Mouse (Mus musculus) E14TG2a.4 (cell line): ENCODE data around the gene Slc36a3.

ENCODE experiments used
- H3K27me3 ChIP-seq: 2 replicates; pipeline ENCODE4 v1.6.1; 2014; ENCODE audit warnings: low read length, control low read depth; ENCODE audit not compliant: insufficient read depth
- H3K36me3 ChIP-seq: 2 replicates; pipeline ENCODE4 v1.6.1; 2014; ENCODE audit warnings: low read length, control low read depth; ENCODE audit not compliant: insufficient read depth
- H3K4me1 ChIP-seq: replicated peaks from 2 replicates; pipeline ENCODE4 v1.6.1; 2014; ENCODE audit warnings: low read depth, low read length, control low read depth
- H3K4me3 ChIP-seq: replicated peaks from 2 replicates; pipeline ENCODE4 v1.5.1; 2014; ENCODE audit warnings: mild to moderate bottlenecking, low read length
- H3K9me3 ChIP-seq: 2 replicates; pipeline ENCODE4 v1.6.1; 2014; ENCODE audit warnings: low read length, control low read depth
- CTCF ChIP-seq: conservative IDR thresholded peaks from 2 replicates; pipeline ENCODE4 v1.5.1; 2014; ENCODE audit warnings: low read length
- NANOG ChIP-seq: IDR thresholded peaks from 2 replicates; pipeline ENCODE4 v1.6.1; 2014; ENCODE audit warnings: borderline replicate concordance, low read length, mixed read lengths
- POU5F1 ChIP-seq: IDR thresholded peaks from 2 replicates; pipeline ENCODE4 v1.6.1; 2014; ENCODE audit warnings: low read length, borderline replicate concordance

Gene Slc36a3

DNA sequence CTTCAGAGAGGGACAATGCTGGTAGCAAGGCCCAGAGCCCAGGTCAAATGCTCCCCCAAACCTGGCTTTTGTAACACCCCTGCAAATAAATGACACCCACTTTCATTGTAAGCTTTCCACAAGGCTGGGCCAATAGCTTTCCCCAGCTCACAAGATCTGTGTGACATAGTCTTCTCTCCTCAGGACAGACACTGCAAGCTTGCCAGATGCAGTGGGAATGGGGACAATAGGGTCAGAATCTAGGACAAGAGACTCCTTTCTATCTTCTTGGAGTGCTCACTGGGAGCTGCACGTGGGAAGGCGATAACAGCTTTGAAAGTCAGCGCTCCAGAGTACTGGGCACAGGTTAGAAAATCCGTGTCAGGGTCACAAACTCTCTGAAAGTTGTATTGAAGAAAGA lies 72.3 kb downstream of the Slc36a3 start:
- H3K4me1 ChIP-seq = peaks cover 15% of the 10 kb centered on the region
- TF ChIP-seq POU5F1 (no peak), CTCF (no peak), NANOG (no peak)
- no peaks in the 10 kb centered on the region for H3K9me3 ChIP-seq

DNA sequence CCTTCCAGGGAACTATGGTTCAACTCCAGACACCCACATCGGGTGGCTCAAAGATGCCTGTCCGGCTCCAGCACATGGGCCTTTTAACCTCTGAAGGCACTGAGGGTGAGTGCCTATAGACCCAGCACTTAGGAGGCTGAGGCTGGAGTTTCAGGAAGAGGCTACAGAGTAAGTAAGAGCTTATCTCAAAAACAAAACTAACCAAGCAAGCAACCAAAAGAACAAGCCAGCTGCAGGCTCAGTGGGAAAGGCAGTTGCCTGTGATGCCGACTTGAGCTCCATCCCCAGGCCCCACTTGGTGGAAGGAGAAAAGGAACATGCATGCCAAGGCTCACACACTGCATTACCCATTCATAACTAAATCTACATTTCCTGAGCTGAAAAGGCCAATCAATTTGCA lies 73.0 kb downstream of the Slc36a3 start:
- Histone ChIP-seq H3K27me3 (peaks cover 43% of the 10 kb centered on the region), H3K4me3 (peak overlapping the region; percentile 75), H3K4me1 (peaks cover 17% of the 10 kb centered on the region), H3K9me3 (no peaks in the 10 kb centered on the region), H3K36me3 (no peaks in the 10 kb centered on the region)
- TF ChIP-seq NANOG (no peak), POU5F1 (no peak), CTCF (no peak)

More for the DNA sequence above, 72.3 kb downstream of the Slc36a3 start:
- H3K4me3 ChIP-seq = no peak overlapping the region
- no peaks in the 10 kb centered on the region for H3K36me3 ChIP-seq
- H3K27me3 ChIP-seq = peaks cover 43% of the 10 kb centered on the region

DNA sequence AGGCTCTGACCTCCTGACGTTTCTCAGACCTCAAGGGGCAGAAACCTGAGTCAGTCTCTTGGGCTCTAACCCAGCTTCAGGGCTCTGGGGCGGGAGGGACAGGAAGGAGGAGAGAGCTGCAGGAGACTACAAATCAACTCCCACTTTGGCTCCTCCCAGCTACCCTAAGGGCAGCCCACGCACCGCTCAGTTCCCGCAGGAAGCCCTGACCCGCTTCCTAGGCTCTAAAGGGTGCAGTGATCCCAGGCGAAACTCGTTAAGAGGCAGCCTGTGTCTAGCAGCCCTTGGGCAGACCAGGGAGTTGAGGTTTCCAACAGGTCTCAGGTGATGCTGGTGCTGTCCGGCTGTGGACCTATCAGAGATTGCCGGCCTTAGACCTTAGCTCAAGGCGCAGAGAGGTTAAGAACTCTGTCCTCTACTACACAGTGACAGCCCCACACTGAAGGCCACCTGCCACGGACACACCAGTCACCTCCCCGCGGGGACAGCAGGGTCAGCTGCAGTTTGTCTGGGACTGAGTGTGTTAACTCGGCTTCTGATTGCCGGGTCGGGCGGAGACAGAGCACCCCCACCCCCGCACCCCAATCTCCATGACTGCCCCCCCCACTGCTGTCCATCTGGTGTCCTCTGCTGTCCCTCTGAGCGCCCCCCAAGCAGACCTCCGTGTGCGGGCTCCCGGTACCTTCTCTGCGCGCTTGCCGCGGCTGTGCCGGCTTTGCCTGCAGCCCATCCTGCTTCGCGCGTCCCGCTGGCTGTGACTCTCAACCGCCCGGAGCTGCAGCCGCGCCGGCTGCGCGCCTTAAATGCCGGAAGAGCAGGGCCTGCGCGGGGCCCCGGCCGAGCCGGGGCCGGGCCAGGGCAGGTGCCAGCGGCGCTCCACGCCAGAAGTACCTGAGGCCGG lies 73.9 kb downstream of the Slc36a3 start, which contains the start of gene Ccdc69:
Gene Ccdc69, minus strand, starts transcription at position 801 of the 901 bp plus-strand sequence.
- peaks cover 21% of the 10 kb centered on the region for H3K4me1 ChIP-seq
- H3K36me3 ChIP-seq = no peaks in the 10 kb centered on the region
- peak within 1 kb of the TSS; percentile 75 for H3K4me3 ChIP-seq
- H3K27me3 ChIP-seq = peaks cover 40% of the 10 kb centered on the region
- no peaks in the 10 kb centered on the region for H3K9me3 ChIP-seq
- TF ChIP-seq CTCF (no peak), NANOG (no peak), POU5F1 (no peak)

DNA sequence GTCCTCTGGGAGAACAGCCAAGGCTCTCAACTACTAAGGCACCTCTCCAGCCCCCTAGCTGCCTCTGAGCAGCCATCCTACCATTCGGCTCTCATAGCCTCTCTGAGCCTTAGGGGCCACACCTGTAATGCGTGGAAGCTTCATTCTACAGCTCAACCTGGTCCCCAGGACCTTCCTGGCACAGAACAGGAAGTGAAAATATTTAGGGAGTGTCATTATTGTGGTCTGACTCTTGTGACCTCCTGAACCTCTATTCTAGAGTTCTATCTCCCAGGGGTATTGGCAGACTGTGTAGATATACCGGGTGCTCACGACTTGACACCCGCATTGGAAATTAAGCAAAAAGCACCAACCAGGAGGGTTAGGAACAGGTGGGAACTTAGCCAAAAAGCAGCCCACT lies 75.3 kb downstream of the Slc36a3 start:
- Histone ChIP-seq H3K9me3 (no peaks in the 10 kb centered on the region), H3K36me3 (no peaks in the 10 kb centered on the region), H3K27me3 (peaks cover 38% of the 10 kb centered on the region), H3K4me1 (peaks cover 21% of the 10 kb centered on the region), H3K4me3 (no peak overlapping the region)
- TF ChIP-seq CTCF (no peak), NANOG (no peak), POU5F1 (no peak)

DNA sequence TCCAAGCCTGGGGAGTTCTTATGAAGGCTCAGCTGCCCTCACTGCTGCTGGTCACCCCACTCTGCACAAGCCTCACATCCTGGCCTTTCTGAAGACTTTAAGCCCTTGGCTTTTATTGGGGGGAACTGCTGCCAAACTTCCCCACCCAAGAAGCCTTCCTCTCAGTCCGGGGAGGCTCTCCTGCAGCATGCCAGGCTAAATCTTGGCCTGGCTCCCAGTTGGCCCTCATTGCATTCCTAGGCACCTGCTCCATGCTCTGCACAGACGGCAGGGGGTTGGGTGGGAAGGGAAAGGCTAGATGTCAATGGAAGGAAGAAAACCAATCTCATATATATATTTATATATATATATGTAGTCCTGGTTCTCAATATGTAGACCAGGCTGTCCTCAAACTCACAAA lies 75.9 kb downstream of the Slc36a3 start:
- no peak overlapping the region for H3K4me3 ChIP-seq
- no peaks in the 10 kb centered on the region for H3K9me3 ChIP-seq
- H3K36me3 ChIP-seq = no peaks in the 10 kb centered on the region
- TF ChIP-seq NANOG (no peak), CTCF (no peak), POU5F1 (no peak)
- peaks cover 35% of the 10 kb centered on the region for H3K27me3 ChIP-seq
- H3K4me1 ChIP-seq = peaks cover 21% of the 10 kb centered on the region
